Mouse (Mus musculus) adrenal gland, postnatal 0 days (tissue): ENCODE results near the gene Nexn. TPM values are rescaled to one million over a fixed set of nuclear protein-coding genes. Genes with fewer than 3 reads are reported as not detected.

Source experiments
- polyA plus RNA-seq: library from polyadenylated mRNA; unstranded; fragments of >200 nt; fragmentation: Nextera tagmentation; extraction: Ambion mirVana; gene quantifications from 2 replicates; pipeline ENCODE4 v1.2.1, GENCODE M21; 2015

Nexn gene
- polyA plus RNA-seq: 2.4 and 5.9 TPM in 2 replicates

GRCm38 (mm10) chr3:152266036-152266421, at the start of gene Nexn:
TSS of gene Nexn (minus strand) at chr3:152266350.

GRCm38 (mm10) chr3:152209967-152210634, 56.0 kb downstream of the Nexn start, which contains the start of the genes Dnajb4 and Fubp1:
TSS of gene Dnajb4 (minus strand) at chr3:152210302.
TSS of gene Fubp1 (plus strand) at chr3:152210422.

Other genes starting within 250 kb of the Nexn start
- gene Gipc2, start 100.1 kb downstream of the Nexn start, polyA plus RNA-seq: 0.94 and 1.6 TPM in 2 replicates
- 27.3 and 36.6 TPM in 2 replicates for gene Dnajb4, start 56.0 kb downstream of the Nexn start, polyA plus RNA-seq
- gene Fubp1, start 55.9 kb downstream of the Nexn start, polyA plus RNA-seq: 94.9 and 121 TPM in 2 replicates
- gene Miga1, start 74.1 kb upstream of the Nexn start, polyA plus RNA-seq: 7.7 and 11.1 TPM in 2 replicates
- 25.9 and 41.5 TPM in 2 replicates for gene Usp33, start 80.1 kb upstream of the Nexn start, polyA plus RNA-seq
- gene Zzz3, start 129.1 kb upstream of the Nexn start, polyA plus RNA-seq: 19.8 and 23.9 TPM in 2 replicates